Mouse (Mus musculus) cortical plate, adult 2 months (tissue): ENCODE data around the gene Nodal. TPM values are rescaled to one million over a fixed set of nuclear protein-coding genes. Genes with fewer than 3 reads are reported as not detected.

Experiments
- H3K27ac ChIP-seq: fragments of 200-500 bp; 2 replicates; pipeline ENCODE4 v1.5.1; 2012; ENCODE audit warnings: low read length, control low read depth, inconsistent platforms; ENCODE audit not compliant: insufficient read depth
- H3K4me1 ChIP-seq: fragments of 200-500 bp; 2 replicates; pipeline ENCODE4 v1.6.1; 2011; ENCODE audit warnings: low read length; ENCODE audit not compliant: control insufficient read depth, insufficient read depth
- H3K4me3 ChIP-seq: fragments of 200-500 bp; 2 replicates; pipeline ENCODE4 v1.5.1; 2011; ENCODE audit warnings: mild to moderate bottlenecking, low read length, control low read depth; ENCODE audit not compliant: insufficient read depth
- CTCF ChIP-seq: fragments of 200-500 bp; IDR thresholded peaks from 2 replicates; pipeline ENCODE4 v1.5.1; 2011; ENCODE audit warnings: mild to moderate bottlenecking, control low read depth, low read length; ENCODE audit not compliant: insufficient read depth; ENCODE audit errors: extremely low read depth
- POLR2A ChIP-seq: fragments of 200-500 bp; IDR thresholded peaks from 2 replicates; pipeline ENCODE4 v1.6.1; 2011; ENCODE audit warnings: mild to moderate bottlenecking, low read length, control low read depth; ENCODE audit not compliant: insufficient read depth; ENCODE audit errors: extremely low read depth
- polyA plus RNA-seq: library from polyadenylated mRNA; depleted of rRNA; stranded (reverse); fragments of >200 nt; gene quantifications from 2 replicates; pipeline ENCODE4 v1.2.3, GENCODE M21; 2012

Nodal gene
- polyA plus RNA-seq, 1 experiment = 0.75 TPM

DNA sequence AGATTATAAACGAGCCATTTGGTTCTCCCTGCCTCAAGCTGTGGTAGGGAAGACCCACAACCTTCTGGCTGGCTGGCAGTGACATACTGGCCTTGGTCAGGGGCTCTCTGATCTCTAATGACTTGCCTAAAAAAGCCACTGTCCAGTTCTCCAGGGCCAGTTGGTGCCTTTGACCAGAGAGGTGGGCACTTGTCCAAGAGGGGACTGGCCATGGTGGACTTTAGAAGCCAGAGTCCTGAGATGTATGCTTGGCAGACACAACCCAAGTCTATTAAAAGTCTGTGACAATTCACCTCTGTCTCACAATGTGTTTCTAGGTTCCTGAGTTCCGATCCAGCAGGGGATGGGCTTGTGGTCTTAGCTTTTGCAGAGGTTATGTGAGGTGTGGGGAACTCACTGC lies 7.3 kb downstream of the Nodal start:
- Histone ChIP-seq H3K4me3 (no peak overlapping the region), H3K4me1 (peaks cover 4% of the 10 kb centered on the region), H3K27ac (no peak overlapping the region)
- TF ChIP-seq CTCF (no peak), POLR2A (no peak)

DNA sequence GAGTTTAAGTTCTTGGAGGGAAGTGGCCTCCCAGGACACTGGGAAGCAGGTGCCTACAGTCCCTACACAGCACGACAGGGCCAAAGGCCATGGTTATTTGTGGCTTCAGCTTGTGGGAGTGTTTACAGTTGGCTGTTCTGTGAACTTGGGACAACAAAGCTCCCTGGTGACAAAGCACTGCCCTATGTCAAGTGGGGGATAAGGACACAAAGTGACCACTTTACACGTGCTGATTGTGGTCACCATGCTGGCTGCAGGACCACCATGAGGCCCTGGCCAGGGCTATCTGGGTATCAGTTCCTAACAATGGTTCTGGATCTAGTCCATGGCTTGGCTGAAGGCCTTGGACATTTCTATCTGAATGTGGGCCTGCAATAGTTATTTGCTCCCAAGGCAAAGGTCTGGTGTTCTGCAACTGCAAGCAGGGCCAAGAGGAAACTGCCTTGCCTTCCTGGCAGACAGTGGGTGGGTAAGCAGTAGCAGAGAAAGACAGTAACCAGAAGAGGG lies 8.5 kb downstream of the Nodal start:
- no peak for TF ChIP-seq POLR2A
- TF ChIP-seq CTCF = no peak
- H3K4me3 ChIP-seq = no peak overlapping the region
- H3K4me1 ChIP-seq = peaks cover 4% of the 10 kb centered on the region
- no peak overlapping the region for H3K27ac ChIP-seq

GRCm38 (mm10) chr10:61427951-61428350 lies 10.2 kb downstream of the Nodal start:
- no peak overlapping the region for H3K4me3 ChIP-seq
- no peak for TF ChIP-seq CTCF
- no peak for TF ChIP-seq POLR2A

DNA sequence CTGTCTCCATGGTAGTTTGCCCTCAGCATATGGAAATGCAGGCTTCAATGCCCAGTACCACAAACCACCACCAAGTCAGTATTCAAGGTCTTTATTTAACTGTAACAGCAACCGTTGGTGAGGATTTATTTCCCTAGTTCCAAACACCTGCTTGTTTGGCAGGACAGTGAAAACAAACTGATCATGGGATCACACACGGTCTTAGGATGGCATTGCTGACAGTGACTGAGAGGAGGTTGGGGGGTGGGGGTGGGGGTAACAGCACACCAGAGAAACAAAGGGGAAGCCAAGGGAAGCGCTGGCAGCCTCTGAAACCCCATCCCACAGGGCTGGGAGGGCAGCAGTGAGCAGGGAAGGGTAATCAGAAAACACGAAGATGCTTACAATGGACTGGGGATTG lies 10.6 kb downstream of the Nodal start:
- H3K4me3 ChIP-seq = no peak overlapping the region
- no peak overlapping the region for H3K27ac ChIP-seq
- peaks cover 4% of the 10 kb centered on the region for H3K4me1 ChIP-seq
- TF ChIP-seq POLR2A (no peak), CTCF (no peak)

More at GRCm38 (mm10) chr10:61427951-61428350, 10.2 kb downstream of the Nodal start:
- no peak overlapping the region for H3K27ac ChIP-seq
- H3K4me1 ChIP-seq = peaks cover 4% of the 10 kb centered on the region

- no peak for TF ChIP-seq POLR2A
- Histone ChIP-seq H3K4me3 (no peak overlapping the region), H3K27ac (no peak overlapping the region), H3K4me1 (peaks cover 2% of the 10 kb centered on the region; the same call in 1 of the 2 replicates)
Measured at GRCm38 (mm10) chr10:61429043-61429442, 11.3 kb downstream of the Nodal start.

DNA sequence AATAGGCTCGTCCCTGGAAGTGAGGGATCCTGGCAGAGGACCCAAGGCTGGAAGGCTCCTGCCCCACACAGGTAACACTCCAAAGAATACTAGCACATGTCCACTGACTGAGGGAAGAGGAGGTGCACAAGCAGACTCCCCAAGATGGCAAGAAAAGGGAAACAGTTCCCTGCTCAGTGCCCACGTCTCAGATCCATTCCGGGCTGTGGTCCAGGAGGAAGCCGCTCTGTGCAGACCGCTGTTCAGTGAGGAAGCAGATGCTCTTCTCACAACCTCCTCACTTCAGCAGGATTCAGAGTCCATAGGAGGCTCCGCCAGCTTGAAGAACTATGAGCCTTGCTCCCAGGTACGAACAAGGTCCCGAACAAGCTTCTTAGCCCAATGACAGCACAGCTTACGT lies 13.6 kb downstream of the Nodal start:
- TF ChIP-seq CTCF (no peak), POLR2A (no peak)
- H3K4me1 ChIP-seq = no peaks in the 10 kb centered on the region
- H3K4me3 ChIP-seq = no peak overlapping the region
- no peak overlapping the region for H3K27ac ChIP-seq

GRCm38 (mm10) chr10:61440202-61440800 lies 22.5 kb downstream of the Nodal start:
- Histone ChIP-seq H3K4me3 (no peak overlapping the region), H3K4me1 (peaks cover 3% of the 10 kb centered on the region), H3K27ac (no peak overlapping the region)
- TF ChIP-seq CTCF = no peak
- no peak for TF ChIP-seq POLR2A

DNA sequence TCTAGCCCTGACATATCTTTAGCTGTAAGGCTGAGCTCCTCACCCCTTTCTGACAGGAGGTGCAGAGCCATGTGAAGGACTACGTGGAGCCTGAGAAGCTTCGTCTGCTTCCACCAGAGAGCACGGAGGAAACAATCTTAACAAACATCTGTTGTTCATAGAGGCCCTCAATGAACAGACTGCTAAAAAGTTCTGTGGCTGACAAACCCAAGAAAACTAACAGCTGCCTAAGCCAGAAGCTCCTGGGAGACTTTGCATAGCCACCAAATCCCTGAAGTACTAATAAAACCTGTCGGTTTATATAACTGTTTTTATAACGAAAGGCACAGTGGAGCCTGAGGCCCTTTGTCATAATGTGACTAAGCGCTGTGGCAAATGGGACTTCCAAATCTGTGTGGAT lies 25.7 kb downstream of the Nodal start:
- Histone ChIP-seq H3K27ac (no peak overlapping the region), H3K4me1 (peaks cover 6% of the 10 kb centered on the region), H3K4me3 (no peak overlapping the region)
- TF ChIP-seq CTCF = no peak
- TF ChIP-seq POLR2A = no peak

DNA sequence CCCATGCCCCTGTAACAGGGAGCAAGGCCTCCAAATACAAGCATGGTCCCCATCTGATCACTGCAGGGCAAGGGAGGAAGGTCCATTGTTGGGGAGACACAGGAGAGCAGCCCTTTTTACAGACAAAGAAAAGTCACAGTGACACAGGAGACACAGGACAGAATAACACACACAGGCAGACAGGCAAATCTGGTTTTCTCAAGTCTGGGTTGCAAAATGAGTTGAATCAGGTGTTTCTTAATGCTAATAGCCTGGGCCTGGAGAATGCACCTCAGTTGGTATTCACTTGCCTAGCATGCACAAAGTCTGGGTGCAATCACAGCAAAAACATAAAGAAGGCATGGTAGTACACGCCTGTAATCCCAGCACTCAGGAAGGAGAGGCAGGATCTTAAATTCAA lies 26.1 kb downstream of the Nodal start:
- no peak overlapping the region for H3K4me3 ChIP-seq
- TF ChIP-seq CTCF (no peak), POLR2A (no peak)
- H3K4me1 ChIP-seq = peaks cover 6% of the 10 kb centered on the region
- H3K27ac ChIP-seq = no peak overlapping the region

DNA sequence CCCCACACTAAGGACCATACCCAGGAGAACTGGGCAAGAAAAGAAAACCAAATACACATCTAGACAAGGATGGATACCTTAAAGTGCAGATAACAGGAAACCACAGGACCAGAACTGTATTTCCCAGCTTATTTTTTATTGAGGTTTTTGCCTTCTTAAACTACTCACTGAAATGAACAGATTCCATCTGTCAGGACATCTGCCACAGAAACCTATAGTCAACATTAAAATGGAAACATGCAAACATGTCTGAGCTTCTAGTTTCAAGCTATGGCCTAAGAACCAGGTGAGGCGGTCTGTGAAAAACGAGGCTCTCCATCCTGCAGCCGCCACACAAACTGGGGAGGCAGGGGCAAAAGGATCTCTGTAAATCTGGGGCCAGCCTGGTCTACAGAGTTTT lies 27.2 kb downstream of the Nodal start:
- peaks cover 9% of the 10 kb centered on the region for H3K4me1 ChIP-seq
- H3K27ac ChIP-seq = no peak overlapping the region
- H3K4me3 ChIP-seq = no peak overlapping the region
- TF ChIP-seq POLR2A = no peak
- TF ChIP-seq CTCF = no peak
